Mouse (Mus musculus) forebrain, embryonic 16.5 days (tissue): ENCODE results near the gene Fignl1. TPM values are rescaled to one million over a fixed set of nuclear protein-coding genes. Genes with fewer than 3 reads are reported as not detected.

Source experiments
- ATAC-seq: fragments of 200-750 bp; cut with Nextera tagmentation; 2 replicates; pipeline ENCODE4 v1.8.0; 2017; ENCODE audit warnings: mild to moderate bottlenecking, moderate library complexity
- H3K27ac ChIP-seq: fragments of 300-500 bp; sonication (generic); 2 replicates; pipeline ENCODE4 v1.5.1; 2014; ENCODE audit warnings: low read length, control low read depth
- H3K27me3 ChIP-seq: fragments of 300-500 bp; sonication (generic); replicated peaks from 2 replicates; pipeline ENCODE4 v1.6.1; 2014; ENCODE audit warnings: low read length; ENCODE audit not compliant: control insufficient read depth, insufficient read depth
- H3K36me3 ChIP-seq: fragments of 300-500 bp; sonication (generic); 2 replicates; pipeline ENCODE4 v1.6.1; 2014; ENCODE audit not compliant: control insufficient read depth, insufficient read depth
- H3K4me1 ChIP-seq: fragments of 300-500 bp; sonication (generic); replicated peaks from 2 replicates; pipeline ENCODE4 v1.6.1; 2014; ENCODE audit warnings: low read length; ENCODE audit not compliant: control insufficient read depth, insufficient read depth
- H3K4me2 ChIP-seq: fragments of 300-500 bp; sonication (generic); 2 replicates; pipeline ENCODE4 v1.6.1; 2014; ENCODE audit warnings: mild to moderate bottlenecking, low read length, control low read depth
- H3K4me3 ChIP-seq: fragments of 300-500 bp; sonication (generic); replicated peaks from 2 replicates; pipeline ENCODE4 v1.5.1; 2014; ENCODE audit warnings: mild to moderate bottlenecking, low read length, control low read depth
- H3K9ac ChIP-seq: fragments of 300-500 bp; sonication (generic); replicated peaks from 2 replicates; pipeline ENCODE4 v1.6.1; 2014; ENCODE audit warnings: low read depth, low read length, control low read depth
- H3K9me3 ChIP-seq: fragments of 300-500 bp; sonication (generic); 2 replicates; pipeline ENCODE4 v1.6.1; 2016; ENCODE audit warnings: low read length; ENCODE audit not compliant: control insufficient read depth
- whole genome bisulfite sequencing: fragments of 180-500 bp; shearing (Covaris S2); extraction: QIAGEN DNeasy Blood & Tissue Kit; methylation state at CpG from one replicate; pipeline ENCODE4 v1.1.7; 2014; 5-methylcytosine and 5-hydroxymethylcytosine counted together
- polyA plus RNA-seq: library from polyadenylated mRNA; unstranded; fragments of >200 nt; fragmentation: Nextera tagmentation; extraction: Ambion mirVana; gene quantifications from 2 replicates; pipeline ENCODE4 v1.2.1, GENCODE M21; 2015

Fignl1 gene
- polyA plus RNA-seq, 1 experiment from 2014 or later, result 25.5 TPM

- ATAC-seq, result no peak
- no peak overlapping the region for H3K27ac ChIP-seq
- 84% methylated on average over 7 of the region's 7 CpGs for WGBS
- H3K36me3 ChIP-seq, result no peaks in the 10 kb centered on the region
- H3K4me1 ChIP-seq, result no peaks in the 10 kb centered on the region
- H3K4me2 ChIP-seq, result no peak overlapping the region
- H3K9ac ChIP-seq, result no peak overlapping the region
- no peaks in the 10 kb centered on the region for H3K9me3 ChIP-seq
- no peak overlapping the region for H3K4me3 ChIP-seq
- H3K27me3 ChIP-seq, result no peaks in the 10 kb centered on the region
These were observed 32.0 kb downstream of the Fignl1 start for GRCm38 (mm10) chr11:11776822-11777174.

GRCm38 (mm10) chr11:11776071-11776821 lies 32.5 kb downstream of the Fignl1 start:
- Histone ChIP-seq H3K9ac (no peak overlapping the region), H3K27ac (no peak overlapping the region), H3K4me3 (no peak overlapping the region), H3K4me1 (no peaks in the 10 kb centered on the region), H3K4me2 (no peak overlapping the region), H3K36me3 (no peaks in the 10 kb centered on the region), H3K9me3 (no peaks in the 10 kb centered on the region), H3K27me3 (no peaks in the 10 kb centered on the region)
- 75% methylated on average over 4 of the region's 4 CpGs for WGBS
- no peak for ATAC-seq

- no peak overlapping the region for H3K4me3 ChIP-seq
- H3K27ac ChIP-seq, result no peak overlapping the region
- H3K4me2 ChIP-seq, result no peak overlapping the region
- no peaks in the 10 kb centered on the region for H3K9me3 ChIP-seq
- no peak for ATAC-seq
- no peaks in the 10 kb centered on the region for H3K27me3 ChIP-seq
- H3K9ac ChIP-seq, result no peak overlapping the region
- H3K4me1 ChIP-seq, result no peaks in the 10 kb centered on the region
- H3K36me3 ChIP-seq, result no peaks in the 10 kb centered on the region
- WGBS, result 92% methylated on average over 5 of the region's 5 CpGs
These were observed 33.9 kb downstream of the Fignl1 start for GRCm38 (mm10) chr11:11774893-11775292.

- Histone ChIP-seq H3K36me3 (no peaks in the 10 kb centered on the region), H3K4me2 (no peak overlapping the region), H3K9ac (no peak overlapping the region), H3K4me3 (no peak overlapping the region), H3K27ac (no peak overlapping the region), H3K27me3 (no peaks in the 10 kb centered on the region), H3K4me1 (no peaks in the 10 kb centered on the region), H3K9me3 (no peaks in the 10 kb centered on the region)
- ATAC-seq, result no peak
- WGBS, result 95% methylated on average over 4 of the region's 4 CpGs
These were observed 34.4 kb downstream of the Fignl1 start for GRCm38 (mm10) chr11:11774384-11774783.

- Histone ChIP-seq H3K9me3 (no peaks in the 10 kb centered on the region), H3K4me1 (no peaks in the 10 kb centered on the region), H3K36me3 (no peaks in the 10 kb centered on the region), H3K9ac (no peak overlapping the region), H3K27ac (no peak overlapping the region), H3K27me3 (no peaks in the 10 kb centered on the region), H3K4me3 (no peak overlapping the region), H3K4me2 (no peak overlapping the region)
- 93% methylated on average over 4 of the region's 4 CpGs for WGBS
- no peak for ATAC-seq
These were observed 36.6 kb downstream of the Fignl1 start for GRCm38 (mm10) chr11:11772196-11772595.

- Histone ChIP-seq H3K27ac (no peak overlapping the region), H3K9me3 (no peaks in the 10 kb centered on the region), H3K27me3 (no peaks in the 10 kb centered on the region), H3K4me2 (no peak overlapping the region), H3K4me1 (no peaks in the 10 kb centered on the region), H3K36me3 (no peaks in the 10 kb centered on the region), H3K9ac (no peak overlapping the region), H3K4me3 (no peak overlapping the region)
- WGBS, result 88% methylated on average over 3 of the region's 3 CpGs
- no peak for ATAC-seq
These were observed 38.1 kb downstream of the Fignl1 start for GRCm38 (mm10) chr11:11770691-11771090.

- Histone ChIP-seq H3K4me3 (no peak overlapping the region), H3K4me2 (no peak overlapping the region), H3K36me3 (no peaks in the 10 kb centered on the region), H3K4me1 (no peaks in the 10 kb centered on the region), H3K27ac (no peak overlapping the region), H3K9me3 (no peaks in the 10 kb centered on the region), H3K27me3 (no peaks in the 10 kb centered on the region), H3K9ac (no peak overlapping the region)
- WGBS, result 96% methylated on average over 20 of the region's 20 CpGs
- no peak for ATAC-seq
These were observed 39.5 kb downstream of the Fignl1 start for GRCm38 (mm10) chr11:11769281-11769680.

GRCm38 (mm10) chr11:11768057-11768456 lies 40.7 kb downstream of the Fignl1 start:
- 94% methylated on average over 2 of the region's 2 CpGs for WGBS
- Histone ChIP-seq H3K4me2 (no peak overlapping the region), H3K9me3 (no peaks in the 10 kb centered on the region), H3K27ac (no peak overlapping the region), H3K4me3 (no peak overlapping the region), H3K4me1 (no peaks in the 10 kb centered on the region), H3K27me3 (no peaks in the 10 kb centered on the region), H3K9ac (no peak overlapping the region), H3K36me3 (no peaks in the 10 kb centered on the region)
- no peak for ATAC-seq

GRCm38 (mm10) chr11:11766736-11767135 lies 42.0 kb downstream of the Fignl1 start:
- H3K9ac ChIP-seq, result no peak overlapping the region
- no peak overlapping the region for H3K4me2 ChIP-seq
- no peak overlapping the region for H3K4me3 ChIP-seq
- no peaks in the 10 kb centered on the region for H3K9me3 ChIP-seq
- no peak for ATAC-seq
- H3K4me1 ChIP-seq, result no peaks in the 10 kb centered on the region
- no peak overlapping the region for H3K27ac ChIP-seq
- H3K27me3 ChIP-seq, result no peaks in the 10 kb centered on the region
- no peaks in the 10 kb centered on the region for H3K36me3 ChIP-seq

- Histone ChIP-seq H3K27me3 (no peaks in the 10 kb centered on the region), H3K27ac (no peak overlapping the region), H3K4me2 (no peak overlapping the region), H3K9ac (no peak overlapping the region), H3K36me3 (no peaks in the 10 kb centered on the region), H3K9me3 (no peaks in the 10 kb centered on the region), H3K4me3 (no peak overlapping the region), H3K4me1 (no peaks in the 10 kb centered on the region)
- WGBS, result 100% methylated on average over 1 of the region's 1 CpGs
- ATAC-seq, result no peak
These were observed 42.7 kb downstream of the Fignl1 start for GRCm38 (mm10) chr11:11766105-11766504.
